Mouse (Mus musculus) neural tube, embryonic 12.5 days (tissue): ENCODE measurements at regions not wholly inside any gene's neighbourhood (a gene's known extent, or its start where the extent isn't known, plus 50 kb on each side); places are given as distances from the start of the nearest gene placed in this dataset.

ENCODE experiments used
- ATAC-seq: fragments of 200-750 bp; cut with Nextera tagmentation; 2 replicates; pipeline ENCODE4 v1.8.0; 2017; ENCODE audit warnings: low read depth, mild to moderate bottlenecking, moderate TSS enrichment, moderate library complexity; ENCODE audit not compliant: low FRiP score
- H3K27ac ChIP-seq: fragments of 300-500 bp; sonication (generic); 2 replicates; pipeline ENCODE4 v1.5.1; 2016
- H3K27me3 ChIP-seq: fragments of 300-500 bp; sonication (generic); replicated peaks from 2 replicates; pipeline ENCODE4 v1.6.1; 2016; ENCODE audit warnings: mild to moderate bottlenecking
- H3K36me3 ChIP-seq: fragments of 300-500 bp; sonication (generic); 2 replicates; pipeline ENCODE4 v1.6.1; 2016; ENCODE audit warnings: mild to moderate bottlenecking
- H3K4me1 ChIP-seq: fragments of 300-500 bp; sonication (generic); 2 replicates; pipeline ENCODE4 v1.6.1; 2016
- H3K4me2 ChIP-seq: fragments of 300-500 bp; sonication (generic); replicated peaks from 2 replicates; pipeline ENCODE4 v1.6.1; 2016; ENCODE audit warnings: mild to moderate bottlenecking
- H3K4me3 ChIP-seq: fragments of 300-500 bp; sonication (generic); 2 replicates; pipeline ENCODE4 v1.5.1; 2016
- H3K9ac ChIP-seq: fragments of 300-500 bp; sonication (generic); 2 replicates; pipeline ENCODE4 v1.6.1; 2016; ENCODE audit warnings: mild to moderate bottlenecking
- H3K9me3 ChIP-seq: fragments of 300-500 bp; sonication (generic); 2 replicates; pipeline ENCODE4 v1.6.1; 2016; ENCODE audit warnings: mild to moderate bottlenecking
- WGBS: fragments of 180-500 bp; shearing (Covaris S2); methylation state at CpG from one replicate; pipeline ENCODE4 v1.1.7; 2016; 5-methylcytosine and 5-hydroxymethylcytosine counted together

DNA sequence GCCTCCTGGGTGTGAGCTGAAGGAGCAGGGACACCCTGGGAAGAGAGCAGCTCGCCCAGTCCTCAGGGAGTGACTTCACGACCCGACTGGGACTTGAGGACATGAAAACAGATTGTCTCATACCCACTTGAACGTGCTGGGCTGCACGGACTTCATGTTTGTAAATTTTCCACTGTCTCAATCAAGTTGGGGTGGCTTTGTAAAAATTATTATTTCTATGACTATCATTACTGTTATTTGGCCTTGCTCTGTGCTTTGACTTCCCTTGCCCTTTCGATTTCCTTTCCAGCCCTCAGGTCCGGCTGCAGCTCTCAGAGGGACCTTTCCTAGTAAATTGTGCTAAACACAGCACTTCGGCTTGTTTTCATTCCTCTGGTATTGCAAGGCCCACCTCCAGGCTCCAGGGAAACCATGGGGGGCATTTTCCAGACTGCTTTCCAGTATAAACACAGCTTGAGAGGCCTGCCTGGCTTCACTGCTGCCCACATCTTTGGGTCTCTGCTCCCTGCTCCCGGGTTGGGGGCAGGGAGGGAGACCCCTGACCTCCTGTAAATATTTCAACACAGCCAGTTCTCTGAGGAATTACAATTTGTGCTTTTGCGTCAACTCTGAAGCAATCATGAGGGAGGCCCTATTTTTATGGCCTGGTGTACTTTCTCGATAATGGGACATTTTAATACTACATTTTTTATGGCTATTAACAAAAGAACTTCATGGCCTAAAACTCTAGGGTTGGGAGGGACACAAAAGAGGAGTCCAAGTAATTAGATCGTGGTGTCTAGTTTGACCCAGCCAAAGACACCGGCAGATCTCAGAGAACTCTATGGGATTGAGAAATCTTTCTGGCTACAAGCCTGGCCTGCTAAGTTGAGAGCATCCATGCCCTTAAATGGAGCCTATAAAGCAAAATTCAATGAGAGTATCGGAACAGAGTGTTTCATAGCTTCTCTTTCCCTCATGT lies 68.9 kb upstream of the Errfi1 start:
- H3K27me3 ChIP-seq = no peaks in the 10 kb centered on the region
- H3K4me3 ChIP-seq = no peak overlapping the region
- H3K9ac ChIP-seq = no peak overlapping the region
- no peak for ATAC-seq
- H3K36me3 ChIP-seq = no peaks in the 10 kb centered on the region
- peaks cover 13% of the 10 kb centered on the region; the same call in 1 of the 2 replicates for H3K4me1 ChIP-seq
- H3K4me2 ChIP-seq = no peak overlapping the region
- no peaks in the 10 kb centered on the region for H3K9me3 ChIP-seq
- 62% methylated on average over 14 of the region's 14 CpGs for WGBS
- H3K27ac ChIP-seq = no peak overlapping the region; the same call in 1 of the 2 replicates

GRCm38 (mm10) chr4:150781304-150781703 lies 72.4 kb upstream of the Errfi1 start:
- no peak overlapping the region for H3K27ac ChIP-seq
- no peak for ATAC-seq
- H3K4me1 ChIP-seq = peaks cover 20% of the 10 kb centered on the region
- no peak overlapping the region for H3K9ac ChIP-seq
- no peak overlapping the region for H3K4me2 ChIP-seq
- no peak overlapping the region for H3K4me3 ChIP-seq
- no peaks in the 10 kb centered on the region for H3K27me3 ChIP-seq
- no peaks in the 10 kb centered on the region for H3K36me3 ChIP-seq
- WGBS = 38% methylated on average over 3 of the region's 3 CpGs
- no peaks in the 10 kb centered on the region for H3K9me3 ChIP-seq

DNA sequence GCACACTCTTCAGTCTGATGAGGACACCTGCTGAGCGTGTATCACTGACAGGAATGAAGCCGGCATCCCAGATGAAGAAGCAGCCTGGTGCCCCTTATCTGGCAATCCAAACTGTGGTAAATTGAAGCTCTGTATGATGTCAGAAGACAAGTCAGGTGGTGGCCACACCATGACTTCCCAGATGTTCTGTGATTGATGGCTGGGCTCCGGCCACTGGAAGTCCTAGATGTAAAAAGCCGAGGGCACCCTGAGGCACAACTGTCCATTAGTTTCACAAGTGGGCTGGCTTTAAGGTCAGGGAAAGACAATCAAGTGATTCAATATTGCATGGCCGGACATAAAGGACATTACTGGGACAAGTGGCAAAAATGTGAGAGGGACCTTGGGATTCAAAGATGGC lies 74.4 kb upstream of the Errfi1 start:
- no peak for ATAC-seq
- WGBS = 57% methylated on average over 5 of the region's 5 CpGs
- no peak overlapping the region for H3K27ac ChIP-seq

GRCm38 (mm10) chr4:150778683-150779082 lies 75.0 kb upstream of the Errfi1 start:
- Histone ChIP-seq H3K27me3 (no peaks in the 10 kb centered on the region), H3K4me2 (no peak overlapping the region), H3K4me3 (no peak overlapping the region), H3K36me3 (peaks cover 3% of the 10 kb centered on the region; the same call in 1 of the 2 replicates), H3K9ac (no peak overlapping the region), H3K27ac (no peak overlapping the region), H3K9me3 (peaks cover 9% of the 10 kb centered on the region), H3K4me1 (peaks cover 17% of the 10 kb centered on the region)
- WGBS = 64% methylated on average over 8 of the region's 8 CpGs
- ATAC-seq = no peak

More for the DNA sequence above, 74.4 kb upstream of the Errfi1 start:
- no peak overlapping the region for H3K4me2 ChIP-seq
- no peaks in the 10 kb centered on the region for H3K27me3 ChIP-seq
- H3K9ac ChIP-seq = no peak overlapping the region
- H3K9me3 ChIP-seq = peaks cover 3% of the 10 kb centered on the region; the same call in 1 of the 2 replicates
- H3K4me1 ChIP-seq = peaks cover 17% of the 10 kb centered on the region
- H3K36me3 ChIP-seq = no peaks in the 10 kb centered on the region
- H3K4me3 ChIP-seq = no peak overlapping the region

- ATAC-seq = no peak
- H3K27me3 ChIP-seq = no peaks in the 10 kb centered on the region
- peaks cover 13% of the 10 kb centered on the region for H3K4me1 ChIP-seq
- H3K4me3 ChIP-seq = no peak overlapping the region
- H3K36me3 ChIP-seq = peaks cover 3% of the 10 kb centered on the region; the same call in 1 of the 2 replicates
- peaks cover 23% of the 10 kb centered on the region for H3K9me3 ChIP-seq
- WGBS = 90% methylated on average over 24 of the region's 24 CpGs
- H3K27ac ChIP-seq = no peak overlapping the region
- H3K4me2 ChIP-seq = no peak overlapping the region
- no peak overlapping the region for H3K9ac ChIP-seq
Observed at GRCm38 (mm10) chr4:150775695-150776521, 77.8 kb upstream of the Errfi1 start.

DNA sequence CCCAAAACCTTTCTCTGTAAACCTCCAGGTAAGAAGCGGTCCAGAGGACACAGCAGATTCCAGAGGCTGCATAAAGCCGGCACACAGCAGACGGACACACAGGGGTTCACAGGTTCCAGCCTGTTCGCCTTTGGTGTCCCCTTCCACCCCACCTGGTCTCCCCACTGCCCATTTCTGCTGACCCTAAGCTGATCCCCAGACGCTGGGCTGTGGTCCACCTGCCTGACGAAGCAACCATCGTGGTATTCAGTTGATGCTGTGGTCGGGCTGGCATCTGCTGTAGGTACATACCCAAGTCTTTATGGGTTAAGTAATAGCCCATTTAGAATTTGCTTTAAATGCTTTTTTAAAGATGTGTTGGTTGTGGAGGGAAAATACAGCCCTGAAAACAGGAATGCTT lies 78.4 kb upstream of the Errfi1 start:
- 92% methylated on average over 8 of the region's 8 CpGs for WGBS
- no peak overlapping the region for H3K9ac ChIP-seq
- no peak for ATAC-seq
- no peak overlapping the region for H3K27ac ChIP-seq
- H3K4me3 ChIP-seq = no peak overlapping the region
- no peak overlapping the region for H3K4me2 ChIP-seq
- no peaks in the 10 kb centered on the region for H3K27me3 ChIP-seq
- H3K4me1 ChIP-seq = peaks cover 7% of the 10 kb centered on the region; the same call in 1 of the 2 replicates
- peaks cover 3% of the 10 kb centered on the region; the same call in 1 of the 2 replicates for H3K36me3 ChIP-seq
- peaks cover 23% of the 10 kb centered on the region for H3K9me3 ChIP-seq

DNA sequence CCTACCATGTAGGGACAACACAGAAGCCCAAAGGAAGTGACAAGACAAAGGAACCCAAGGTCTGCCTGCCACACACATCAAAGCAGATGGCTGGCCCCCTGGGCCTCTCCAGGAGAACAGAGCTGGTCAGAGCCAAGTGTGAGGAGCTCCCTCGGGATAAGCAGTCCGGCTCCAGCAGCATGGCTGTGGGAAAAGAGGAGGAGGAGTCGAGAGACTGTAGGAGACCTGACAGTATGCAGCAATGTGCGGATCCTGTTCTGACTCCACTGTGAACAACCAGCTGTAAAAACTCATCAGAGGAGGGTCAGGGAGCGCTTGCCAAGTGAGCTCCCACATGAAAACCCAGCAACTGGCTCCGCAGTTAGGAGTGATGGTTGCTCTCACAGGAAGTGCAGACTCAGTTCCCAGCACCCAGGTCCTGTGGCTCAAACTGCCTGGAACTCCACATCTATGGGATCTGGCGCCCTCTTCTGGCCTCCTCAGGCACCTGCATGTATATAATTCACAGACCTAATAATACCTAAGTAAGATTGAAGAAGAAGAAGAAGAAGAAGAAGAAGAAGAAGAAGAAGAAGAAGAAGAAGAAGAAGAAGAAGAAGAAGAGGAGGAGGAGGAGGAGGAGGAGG lies 79.3 kb upstream of the Errfi1 start:
- H3K9ac ChIP-seq = no peak overlapping the region
- H3K4me2 ChIP-seq = no peak overlapping the region
- no peak overlapping the region for H3K4me3 ChIP-seq
- no peaks in the 10 kb centered on the region for H3K27me3 ChIP-seq
- no peak overlapping the region for H3K27ac ChIP-seq
- H3K4me1 ChIP-seq = peaks cover 7% of the 10 kb centered on the region; the same call in 1 of the 2 replicates
- WGBS = 78% methylated on average over 7 of the region's 7 CpGs
- H3K36me3 ChIP-seq = peaks cover 3% of the 10 kb centered on the region; the same call in 1 of the 2 replicates
- ATAC-seq = no peak
- H3K9me3 ChIP-seq = peaks cover 23% of the 10 kb centered on the region

DNA sequence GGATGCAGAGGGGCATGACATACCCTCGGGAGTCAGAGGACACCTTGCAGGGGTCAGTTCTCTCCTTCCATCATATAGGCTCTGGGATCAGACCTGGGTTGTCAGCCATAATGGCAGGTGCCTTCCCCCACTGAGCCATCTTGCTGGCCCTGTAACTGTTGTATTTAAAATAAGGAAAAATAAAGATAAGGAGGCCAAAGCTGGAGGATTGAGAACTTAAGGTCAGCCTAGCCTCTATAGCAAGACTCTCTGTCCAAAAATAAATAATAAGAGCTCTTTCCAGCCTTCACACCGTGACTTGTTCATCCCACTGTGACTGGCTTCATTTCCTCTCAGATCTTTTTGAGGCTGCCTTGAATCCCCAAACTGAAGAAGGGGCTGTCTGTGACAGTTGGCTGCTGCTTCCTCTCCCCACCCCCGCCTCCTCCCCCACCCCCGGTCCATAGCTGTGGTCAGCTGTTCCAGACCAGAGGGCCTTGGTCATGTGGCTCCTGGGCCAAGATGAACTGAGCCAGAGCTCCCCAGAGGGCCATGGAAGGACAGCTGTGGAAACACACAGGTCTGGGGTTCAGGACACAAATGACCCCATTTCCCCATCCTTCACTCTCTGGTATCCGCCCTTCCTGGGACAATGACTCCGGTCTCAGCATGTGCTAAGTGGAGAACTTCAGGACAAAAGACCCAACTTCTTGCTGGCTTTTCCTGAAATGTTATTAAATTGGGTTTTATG lies 81.6 kb upstream of the Errfi1 start:
- Histone ChIP-seq H3K9me3 (peaks cover 23% of the 10 kb centered on the region), H3K4me2 (no peak overlapping the region), H3K4me1 (0 out of 2 replicates have a peak, but pooled peaks cover 4% of the 10 kb centered on the region), H3K27ac (no peak overlapping the region), H3K36me3 (peaks cover 3% of the 10 kb centered on the region; the same call in 1 of the 2 replicates), H3K4me3 (no peak overlapping the region), H3K9ac (no peak overlapping the region), H3K27me3 (no peaks in the 10 kb centered on the region)
- 75% methylated on average over 6 of the region's 6 CpGs for WGBS
- ATAC-seq = no peak

DNA sequence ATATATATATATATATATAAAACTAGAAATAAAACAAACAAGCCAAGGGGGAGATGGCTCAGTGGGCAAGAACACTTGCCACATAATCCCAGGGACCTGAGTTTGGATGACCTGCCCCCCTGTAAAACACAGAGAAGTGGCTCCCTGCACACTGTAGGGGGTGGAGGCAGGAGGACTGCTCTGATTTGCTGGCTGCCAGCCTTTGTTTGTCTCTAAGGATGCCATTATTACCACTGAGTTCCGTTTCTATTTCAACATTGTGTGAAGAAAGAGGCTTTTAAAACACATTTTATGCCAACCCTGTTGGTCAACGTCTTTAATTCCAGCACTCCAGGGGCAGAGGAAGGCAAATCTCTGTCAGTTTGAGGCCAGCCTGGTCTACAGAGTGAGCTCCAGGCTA lies 82.2 kb upstream of the Errfi1 start:
- Histone ChIP-seq H3K27ac (no peak overlapping the region), H3K4me2 (no peak overlapping the region), H3K4me1 (0 out of 2 replicates have a peak, but pooled peaks cover 4% of the 10 kb centered on the region), H3K9ac (no peak overlapping the region), H3K4me3 (no peak overlapping the region), H3K27me3 (no peaks in the 10 kb centered on the region), H3K9me3 (peaks cover 23% of the 10 kb centered on the region), H3K36me3 (peaks cover 3% of the 10 kb centered on the region; the same call in 1 of the 2 replicates)
- ATAC-seq = no peak
- WGBS = 40% methylated on average over 2 of the region's 2 CpGs

DNA sequence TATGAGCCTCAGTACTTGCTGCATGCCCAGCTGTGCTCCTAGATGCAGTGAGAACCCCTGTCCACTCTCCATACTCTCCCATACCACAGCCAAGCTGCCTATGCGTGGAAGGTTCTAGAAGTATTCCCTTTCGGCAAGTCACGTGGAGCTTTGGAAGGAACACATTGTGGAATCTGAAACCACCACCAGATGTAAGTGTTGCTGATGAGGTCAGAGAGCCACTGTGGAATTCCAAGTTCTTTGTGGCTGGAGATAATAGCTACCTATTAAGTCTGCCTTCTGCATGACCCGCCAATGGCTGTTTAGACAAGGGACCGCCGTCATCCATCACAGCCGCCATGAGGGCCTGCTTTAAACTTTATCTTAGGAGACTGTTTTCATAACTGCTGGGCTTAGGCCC lies 84.7 kb upstream of the Errfi1 start:
- no peak for ATAC-seq
- Histone ChIP-seq H3K4me3 (no peak overlapping the region), H3K9me3 (peaks cover 17% of the 10 kb centered on the region), H3K27me3 (no peaks in the 10 kb centered on the region), H3K27ac (no peak overlapping the region), H3K4me1 (0 out of 2 replicates have a peak, but pooled peaks cover 4% of the 10 kb centered on the region), H3K9ac (no peak overlapping the region), H3K4me2 (no peak overlapping the region), H3K36me3 (peaks cover 3% of the 10 kb centered on the region; the same call in 1 of the 2 replicates)
- WGBS = 54% methylated on average over 7 of the region's 7 CpGs
